Mouse (Mus musculus): ENCODE measurements around the gene Kcnj9. TPM values are rescaled to one million over a fixed set of nuclear protein-coding genes. Genes with fewer than 3 reads are reported as not detected.

Gene Kcnj9
- total and polyA plus RNA-seq, 3 experiments = 0.04 TPM; not detected in 2

DNA sequence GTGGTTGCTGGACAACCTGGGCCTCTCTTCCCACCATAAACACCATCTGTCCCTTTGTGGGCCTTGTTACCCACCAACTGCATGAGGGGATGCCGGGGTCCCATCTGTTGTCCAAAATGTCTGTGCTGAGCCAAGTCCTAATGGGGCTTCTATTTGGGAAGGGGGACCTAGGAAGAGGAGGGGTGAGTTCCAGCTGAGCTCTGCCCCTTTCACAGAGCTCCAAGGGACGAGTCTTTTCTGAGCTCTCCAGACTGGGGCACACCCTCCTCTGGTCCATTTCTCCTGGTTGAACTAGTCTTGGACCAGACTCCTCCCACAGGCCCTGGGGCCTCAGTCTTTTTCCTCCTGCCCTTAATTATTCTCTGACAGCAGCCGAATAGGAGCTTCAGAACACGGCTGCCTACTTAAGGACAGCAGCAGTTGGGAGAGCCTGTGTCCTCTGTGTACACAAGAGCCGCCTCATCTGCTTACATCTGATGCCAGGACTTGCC lies 9.2 kb downstream of the Kcnj9 start:
- WGBS = 76% methylated on average over 5 of the region's 5 CpGs
- H3K9ac ChIP-seq (ENCODE audit: low read depth, low read length) = no peak overlapping the region
- no peaks in the 10 kb centered on the region for H3K36me3 ChIP-seq (ENCODE audit: control insufficient read depth, insufficient read depth, low read length)
- no peaks in the 10 kb centered on the region for H3K27me3 ChIP-seq (ENCODE audit: control insufficient read depth, insufficient read depth, low read length)
- H3K79me2 ChIP-seq (replicated peaks; ENCODE audit: control insufficient read depth, insufficient read depth, low read length) = no peaks in the 10 kb centered on the region
- H3K4me3 ChIP-seq = no peak overlapping the region
- H3K27ac ChIP-seq = no peak overlapping the region
- DNase-seq = no peak
- no peaks in the 10 kb centered on the region for H3K4me1 ChIP-seq (ENCODE audit: control insufficient read depth, insufficient read depth, low read length)
- intact Hi-C loops (cut with DNase I) = no loop called here
- TF ChIP-seq POLR2A (IDR thresholded peaks at IDR 0.05; ENCODE audit: insufficient read depth, low read depth, low read length) (no peak), EP300 (IDR thresholded peaks at IDR 0.05; ENCODE audit: insufficient read depth, low read depth, low read length) (no peak), CTCF (IDR thresholded peaks at IDR 0.05) (no peak)

DNA sequence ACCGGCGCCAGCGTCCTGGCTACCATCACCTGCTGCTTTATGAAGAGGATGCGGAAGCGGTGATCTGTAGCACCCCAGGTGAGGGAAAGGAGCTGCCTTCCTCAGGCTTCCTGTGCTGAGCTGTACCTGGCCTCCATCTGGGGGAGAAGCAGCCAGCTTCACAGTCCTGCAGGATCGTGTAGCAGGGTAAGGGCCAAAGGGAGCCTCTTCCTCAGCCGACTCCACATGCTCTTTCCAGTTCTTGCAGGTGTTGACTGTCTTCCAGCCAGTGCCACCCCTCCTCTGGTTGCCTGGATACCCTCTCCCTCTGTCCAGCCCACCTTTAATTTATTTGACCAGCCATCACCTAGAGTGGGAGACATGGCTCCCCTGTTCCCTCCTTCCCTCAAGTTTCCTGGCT lies 9.8 kb downstream of the Kcnj9 start:
- Histone ChIP-seq H3K4me1 (ENCODE audit: control insufficient read depth, insufficient read depth, low read length) (no peaks in the 10 kb centered on the region), H3K9ac (ENCODE audit: low read depth, low read length) (no peak overlapping the region), H3K79me2 (replicated peaks; ENCODE audit: control insufficient read depth, insufficient read depth, low read length) (no peaks in the 10 kb centered on the region), H3K27me3 (ENCODE audit: control insufficient read depth, insufficient read depth, low read length) (no peaks in the 10 kb centered on the region), H3K27ac (no peak overlapping the region), H3K4me3 (no peak overlapping the region), H3K36me3 (ENCODE audit: control insufficient read depth, insufficient read depth, low read length) (no peaks in the 10 kb centered on the region)
- no peak for DNase-seq
- intact Hi-C loops (cut with DNase I) = no loop called here
- TF ChIP-seq POLR2A (IDR thresholded peaks at IDR 0.05; ENCODE audit: insufficient read depth, low read depth, low read length) = no peak
- no peak for TF ChIP-seq CTCF (IDR thresholded peaks at IDR 0.05)
- TF ChIP-seq EP300 (IDR thresholded peaks at IDR 0.05; ENCODE audit: insufficient read depth, low read depth, low read length) = no peak
- WGBS = 91% methylated on average over 7 of the region's 7 CpGs

DNA sequence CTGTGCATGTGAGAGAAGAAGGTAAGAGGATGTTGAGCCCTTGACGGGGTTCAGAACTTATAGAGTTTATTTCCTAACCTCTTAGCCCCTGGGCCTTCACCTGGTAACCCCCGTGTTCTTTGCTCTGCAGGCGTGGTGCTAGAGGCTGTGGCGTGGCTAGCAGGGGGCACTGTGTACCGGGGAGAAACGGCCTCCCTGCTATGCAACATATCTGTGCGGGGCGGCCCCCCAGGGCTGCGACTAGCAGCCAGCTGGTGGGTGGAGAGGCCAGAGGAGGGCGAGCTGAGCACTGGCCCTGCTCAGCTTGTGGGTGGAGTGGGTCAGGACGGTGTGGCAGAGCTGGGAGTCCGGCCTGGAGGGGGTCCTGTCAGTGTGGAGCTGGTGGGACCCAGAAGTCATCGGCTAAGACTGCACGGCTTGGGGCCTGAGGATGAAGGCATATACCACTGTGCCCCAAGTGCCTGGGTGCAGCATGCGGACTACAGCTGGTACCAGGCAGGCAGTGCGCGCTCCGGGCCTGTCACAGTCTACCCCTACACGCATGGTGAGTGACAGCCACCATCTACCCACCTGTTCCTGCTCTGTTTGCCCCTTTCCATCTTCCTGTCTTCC lies 10.6 kb downstream of the Kcnj9 start:
- DNase-seq = no peak
- Histone ChIP-seq H3K4me1 (ENCODE audit: control insufficient read depth, insufficient read depth, low read length) (no peaks in the 10 kb centered on the region), H3K4me3 (no peak overlapping the region), H3K27ac (no peak overlapping the region), H3K79me2 (replicated peaks; ENCODE audit: control insufficient read depth, insufficient read depth, low read length) (no peaks in the 10 kb centered on the region), H3K27me3 (ENCODE audit: control insufficient read depth, insufficient read depth, low read length) (no peaks in the 10 kb centered on the region), H3K36me3 (ENCODE audit: control insufficient read depth, insufficient read depth, low read length) (no peaks in the 10 kb centered on the region), H3K9ac (ENCODE audit: low read depth, low read length) (no peak overlapping the region)
- TF ChIP-seq POLR2A (IDR thresholded peaks at IDR 0.05; ENCODE audit: insufficient read depth, low read depth, low read length) = no peak
- TF ChIP-seq EP300 (IDR thresholded peaks at IDR 0.05; ENCODE audit: insufficient read depth, low read depth, low read length) = no peak
- no peak for TF ChIP-seq CTCF (IDR thresholded peaks at IDR 0.05)
- intact Hi-C loops (cut with DNase I) = no loop called here
- WGBS = 94% methylated on average over 19 of the region's 19 CpGs

DNA sequence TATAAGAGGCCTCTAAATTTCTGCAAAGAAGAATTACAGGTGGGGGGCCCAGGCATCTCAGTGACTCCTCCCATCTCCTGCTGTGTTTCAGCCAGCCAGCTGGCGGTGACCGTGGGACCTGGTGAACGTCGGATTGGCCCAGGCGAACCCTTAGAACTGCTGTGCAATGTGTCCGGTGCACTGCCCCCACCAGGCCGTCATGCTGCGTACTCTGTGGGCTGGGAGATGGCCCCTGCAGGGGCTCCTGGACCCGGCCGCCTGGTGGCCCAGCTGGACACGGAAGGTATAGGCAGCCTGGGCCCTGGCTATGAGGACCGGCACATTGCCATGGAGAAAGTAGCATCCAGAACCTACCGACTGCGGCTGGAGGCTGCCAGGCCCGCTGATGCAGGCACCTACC lies 11.2 kb downstream of the Kcnj9 start:
- no peak overlapping the region for H3K9ac ChIP-seq (ENCODE audit: low read depth, low read length)
- no peak overlapping the region for H3K27ac ChIP-seq
- intact Hi-C loops (cut with DNase I) = no loop called here
- no peaks in the 10 kb centered on the region for H3K27me3 ChIP-seq (ENCODE audit: control insufficient read depth, insufficient read depth, low read length)
- 84% methylated on average over 15 of the region's 15 CpGs for WGBS
- H3K36me3 ChIP-seq (ENCODE audit: control insufficient read depth, insufficient read depth, low read length) = no peaks in the 10 kb centered on the region
- H3K79me2 ChIP-seq (replicated peaks; ENCODE audit: control insufficient read depth, insufficient read depth, low read length) = no peaks in the 10 kb centered on the region
- DNase-seq = no peak
- TF ChIP-seq EP300 (IDR thresholded peaks at IDR 0.05; ENCODE audit: insufficient read depth, low read depth, low read length) = no peak
- no peak for TF ChIP-seq POLR2A (IDR thresholded peaks at IDR 0.05; ENCODE audit: insufficient read depth, low read depth, low read length)
- no peak for TF ChIP-seq CTCF (IDR thresholded peaks at IDR 0.05)
- no peak overlapping the region for H3K4me3 ChIP-seq
- H3K4me1 ChIP-seq (ENCODE audit: control insufficient read depth, insufficient read depth, low read length) = peaks cover 2% of the 10 kb centered on the region

DNA sequence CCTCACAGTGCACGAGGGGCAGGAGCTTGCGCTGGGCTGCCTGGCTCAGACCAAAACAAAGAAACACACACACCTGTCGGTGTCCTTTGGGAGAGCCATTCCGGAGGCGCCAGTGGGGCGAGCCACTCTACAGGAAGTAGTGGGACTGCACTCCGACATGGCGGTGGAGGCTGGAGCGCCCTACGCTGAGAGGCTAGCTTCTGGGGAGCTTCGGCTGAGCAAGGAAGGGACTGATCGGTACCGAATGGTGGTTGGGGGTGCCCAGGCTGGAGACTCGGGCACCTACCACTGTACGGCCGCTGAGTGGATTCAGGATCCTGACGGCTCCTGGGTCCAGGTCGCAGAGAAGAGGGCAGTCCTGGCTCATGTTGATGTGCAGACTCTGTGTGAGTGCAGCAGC lies 11.7 kb downstream of the Kcnj9 start:
- Histone ChIP-seq H3K27me3 (ENCODE audit: control insufficient read depth, insufficient read depth, low read length) (no peaks in the 10 kb centered on the region), H3K9ac (ENCODE audit: low read depth, low read length) (no peak overlapping the region), H3K4me1 (ENCODE audit: control insufficient read depth, insufficient read depth, low read length) (peaks cover 2% of the 10 kb centered on the region), H3K27ac (no peak overlapping the region), H3K36me3 (ENCODE audit: control insufficient read depth, insufficient read depth, low read length) (no peaks in the 10 kb centered on the region), H3K79me2 (replicated peaks; ENCODE audit: control insufficient read depth, insufficient read depth, low read length) (no peaks in the 10 kb centered on the region), H3K4me3 (no peak overlapping the region)
- no peak for DNase-seq
- 78% methylated on average over 18 of the region's 18 CpGs for WGBS
- TF ChIP-seq EP300 (IDR thresholded peaks at IDR 0.05; ENCODE audit: insufficient read depth, low read depth, low read length) = no peak
- no peak for TF ChIP-seq POLR2A (IDR thresholded peaks at IDR 0.05; ENCODE audit: insufficient read depth, low read depth, low read length)
- no peak for TF ChIP-seq CTCF (IDR thresholded peaks at IDR 0.05)
- intact Hi-C loops (cut with DNase I) = no loop called here

DNA sequence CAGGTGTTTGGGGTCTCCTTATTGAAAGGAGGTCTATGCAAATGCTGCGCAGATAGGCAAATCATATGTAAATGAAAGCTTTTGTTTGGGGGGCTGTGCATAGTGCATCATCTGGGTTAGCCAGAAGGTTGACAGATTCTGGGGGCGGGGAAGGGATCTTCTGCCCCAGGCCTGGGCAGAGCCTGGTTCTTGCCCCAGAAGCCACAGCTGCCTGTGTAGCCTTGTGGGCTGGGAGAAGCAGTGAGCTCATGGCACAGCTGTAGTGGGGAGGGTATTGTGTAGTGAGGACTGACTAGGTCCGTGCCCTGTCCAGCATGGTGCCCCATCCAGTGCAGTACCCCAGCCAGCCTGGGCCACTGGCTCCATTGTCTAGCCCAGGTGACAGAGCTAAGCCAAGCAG lies 14.2 kb downstream of the Kcnj9 start:
- no peaks in the 10 kb centered on the region for H3K36me3 ChIP-seq (ENCODE audit: control insufficient read depth, insufficient read depth, low read length)
- H3K9ac ChIP-seq (ENCODE audit: low read depth, low read length) = no peak overlapping the region
- H3K4me3 ChIP-seq = no peak overlapping the region
- no peak for DNase-seq
- H3K4me1 ChIP-seq (ENCODE audit: control insufficient read depth, insufficient read depth, low read length) = peaks cover 3% of the 10 kb centered on the region
- no peak for TF ChIP-seq CTCF (IDR thresholded peaks at IDR 0.05)
- TF ChIP-seq EP300 (IDR thresholded peaks at IDR 0.05; ENCODE audit: insufficient read depth, low read depth, low read length) = no peak
- no peak for TF ChIP-seq POLR2A (IDR thresholded peaks at IDR 0.05; ENCODE audit: insufficient read depth, low read depth, low read length)
- H3K27me3 ChIP-seq (ENCODE audit: control insufficient read depth, insufficient read depth, low read length) = no peaks in the 10 kb centered on the region
- intact Hi-C loops (cut with DNase I) = no loop called here
- no peaks in the 10 kb centered on the region for H3K79me2 ChIP-seq (replicated peaks; ENCODE audit: control insufficient read depth, insufficient read depth, low read length)
- WGBS = 95% methylated on average over 3 of the region's 3 CpGs
- H3K27ac ChIP-seq = no peak overlapping the region
